7 mouse cellular contexts compared by ENCODE assay signal in the genomic region with DNA sequence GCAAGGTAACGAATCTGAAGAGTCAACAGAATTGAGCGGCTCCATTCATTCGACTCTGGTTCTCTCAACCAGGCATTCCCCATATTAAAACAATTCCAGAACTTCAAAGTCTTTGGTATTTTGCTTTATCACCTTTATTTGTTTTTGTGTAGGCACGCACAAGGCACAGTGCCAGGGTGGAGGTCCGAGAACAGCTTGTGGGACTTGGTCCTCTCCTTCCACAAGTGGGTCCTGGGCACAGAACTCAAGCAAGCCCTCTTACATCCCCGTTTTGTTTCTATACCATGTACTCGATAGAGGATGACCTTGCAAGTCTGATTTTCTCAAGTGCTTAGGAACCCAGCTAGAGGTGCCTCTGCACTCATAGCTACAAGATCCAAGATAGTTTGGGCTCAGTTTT. TPM values are rescaled to one million over a fixed set of nuclear protein-coding genes. Genes with fewer than 3 reads are reported as not detected.
A peak's percentile ranks its signal among the peaks of the same experiment; 100 is the strongest.
DNase-seq lines count a peak whose midpoint lies in the region; ATAC-seq and TF ChIP-seq lines count a peak whose summit lies in the region.

No protein-coding gene starts in this region.

- H3K4me2 ChIP-seq in lung, embryonic 16.5 days (ENCODE audit: low read depth, low read length) = peak overlapping the region; percentile 68
- peak overlapping the region; percentile 74 for H3K4me2 ChIP-seq in forebrain, embryonic 12.5 days
- peak overlapping the region; percentile 86 for H3K4me2 ChIP-seq in limb, embryonic 12.5 days

- no peak for TF ChIP-seq CTCF in small intestine, adult 2 months (IDR thresholded peaks at IDR 0.05; ENCODE audit: extremely low read depth, insufficient read length, insufficient replicate concordance, low read depth, low read length)

- peaks cover 12% of the 10 kb centered on the region; the same call in 1 of the 2 replicates for H3K4me1 ChIP-seq in lung, embryonic 16.5 days (replicated peaks; ENCODE audit: control insufficient read depth, insufficient read depth, low read length)
- peaks cover 28% of the 10 kb centered on the region for H3K4me1 ChIP-seq in forebrain, embryonic 12.5 days
- peaks cover 42% of the 10 kb centered on the region for H3K4me1 ChIP-seq in limb, embryonic 12.5 days (replicated peaks)
- peaks cover 9% of the 10 kb centered on the region for H3K4me1 ChIP-seq in small intestine, adult 2 months (ENCODE audit: control insufficient read depth, insufficient read depth, insufficient read length, low read length)

- peaks cover 23% of the 10 kb centered on the region for H3K27me3 ChIP-seq in lung, embryonic 16.5 days (ENCODE audit: control insufficient read depth, insufficient read depth, low read depth, low read length)
- peaks cover 70% of the 10 kb centered on the region for H3K27me3 ChIP-seq in forebrain, embryonic 12.5 days
- H3K27me3 ChIP-seq in limb, embryonic 12.5 days = peaks cover 62% of the 10 kb centered on the region
- no peaks in the 10 kb centered on the region for H3K27me3 ChIP-seq in small intestine, adult 2 months (ENCODE audit: control insufficient read depth, insufficient read depth, low read length)

- H3K9ac ChIP-seq in lung, embryonic 16.5 days (ENCODE audit: low read length) = peak overlapping the region; percentile 68
- H3K9ac ChIP-seq in forebrain, embryonic 12.5 days = peak overlapping the region; percentile 39; the same call in 1 of the 2 replicates
- peak overlapping the region; percentile 56 for H3K9ac ChIP-seq in limb, embryonic 12.5 days (replicated peaks)

- 12% methylated on average over 7 of the region's 7 CpGs for WGBS in lung, embryonic 16.5 days
- 19% methylated on average over 7 of the region's 7 CpGs for WGBS in forebrain, embryonic 12.5 days
- 14% methylated on average over 7 of the region's 7 CpGs for WGBS in limb, embryonic 12.5 days
- WGBS in small intestine, adult 2 months = 23% methylated on average over 7 of the region's 7 CpGs

- TF ChIP-seq POLR2A in small intestine, adult 2 months (IDR thresholded peaks at IDR 0.05; ENCODE audit: low read depth, low read length) = no peak

- no peaks in the 10 kb centered on the region for H3K36me3 ChIP-seq in lung, embryonic 16.5 days (ENCODE audit: control insufficient read depth, insufficient read depth, low read length)
- H3K36me3 ChIP-seq in forebrain, embryonic 12.5 days (replicated peaks) = no peaks in the 10 kb centered on the region
- no peaks in the 10 kb centered on the region for H3K36me3 ChIP-seq in limb, embryonic 12.5 days
- peaks cover 4% of the 10 kb centered on the region; the same call in 1 of the 2 replicates for H3K36me3 ChIP-seq in small intestine, adult 2 months (ENCODE audit: control insufficient read depth, insufficient read depth, low read length)

- no peak for DNase-seq in lung, postnatal 25 days (ENCODE audit: low spot score)
- DNase-seq in cerebellum, adult 11 months = no peak

- H3K27ac ChIP-seq in lung, embryonic 16.5 days (ENCODE audit: low read length) = peak overlapping the region; percentile 87
- no peak overlapping the region for H3K27ac ChIP-seq in forebrain, embryonic 12.5 days
- H3K27ac ChIP-seq in limb, embryonic 12.5 days = no peak overlapping the region
- H3K27ac ChIP-seq in small intestine, adult 2 months (ENCODE audit: insufficient read depth, low read depth, low read length) = peak overlapping the region; percentile 91

- ATAC-seq in lung, embryonic 16.5 days (ENCODE audit: low read depth) = no peak
- no peak for ATAC-seq in forebrain, embryonic 12.5 days (ENCODE audit: low FRiP score)
- no peak for ATAC-seq in limb, embryonic 12.5 days (ENCODE audit: insufficient number of reproducible peaks, insufficient read depth, low FRiP score, low TSS enrichment, low read depth)
- ATAC-seq in activated CD4-positive, CD25-positive, alpha-beta regulatory T cell, adult 4 months = no peak

- peak overlapping the region; percentile 64 for H3K4me3 ChIP-seq in lung, embryonic 16.5 days (ENCODE audit: low read length)
- H3K4me3 ChIP-seq in forebrain, embryonic 12.5 days (replicated peaks) = peak overlapping the region; percentile 42
- peak overlapping the region; percentile 46 for H3K4me3 ChIP-seq in limb, embryonic 12.5 days (replicated peaks)
- peak overlapping the region; percentile 81 for H3K4me3 ChIP-seq in small intestine, adult 2 months (ENCODE audit: low read depth, low read length)

- H3K9me3 ChIP-seq in lung, embryonic 16.5 days (ENCODE audit: control insufficient read depth, low read length) = no peaks in the 10 kb centered on the region
- H3K9me3 ChIP-seq in forebrain, embryonic 12.5 days = no peaks in the 10 kb centered on the region
- H3K9me3 ChIP-seq in limb, embryonic 12.5 days = no peaks in the 10 kb centered on the region

RNA-seq across cellular contexts. Expression of gene Esrp2, which starts 1.8 kb away (rescaled TPM):
- polyA plus RNA-seq in lung, embryonic 16.5 days (2015; fragmentation: Nextera tagmentation; extraction: Ambion mirVana) = 62.7 and 62.8 TPM in 2 replicates
- 1.9 TPM in 2 replicates for polyA plus RNA-seq in forebrain, embryonic 12.5 days (2016; fragmentation: Nextera tagmentation; extraction: Ambion mirVana)
- polyA plus RNA-seq in limb, embryonic 12.5 days (2016; fragmentation: Nextera tagmentation; extraction: Ambion mirVana) = 7.4 and 8.1 TPM in 2 replicates
- polyA plus RNA-seq in small intestine, adult 2 months (2012; rRNA removed) = 27.5 and 30.9 TPM in 2 replicates
- polyA plus RNA-seq in activated CD4-positive, CD25-positive, alpha-beta regulatory T cell, adult 4 months (2017; shearing (Covaris generic)) = under 1 TPM in 1 of 2 experiments, not detected in 1; 0.20 TPM

RNA-seq across cellular contexts. Expression of gene Pla2g15, which starts 11.6 kb away (rescaled TPM):
- polyA plus RNA-seq in lung, embryonic 16.5 days (2015; fragmentation: Nextera tagmentation; extraction: Ambion mirVana) = 12.8 and 12.9 TPM in 2 replicates
- polyA plus RNA-seq in forebrain, embryonic 12.5 days (2016; fragmentation: Nextera tagmentation; extraction: Ambion mirVana) = 13.8 and 15.8 TPM in 2 replicates
- 16.7 and 16.8 TPM in 2 replicates for polyA plus RNA-seq in limb, embryonic 12.5 days (2016; fragmentation: Nextera tagmentation; extraction: Ambion mirVana)
- polyA plus RNA-seq in small intestine, adult 2 months (2012; rRNA removed) = 2.6 and 2.8 TPM in 2 replicates
- 1 to 10 TPM; 1.9 to 4.0 TPM for polyA plus RNA-seq in activated CD4-positive, CD25-positive, alpha-beta regulatory T cell, adult 4 months (2017; shearing (Covaris generic))

RNA-seq across cellular contexts. Expression of gene Slc7a6, which starts 30.0 kb away (rescaled TPM):
- 41.3 and 41.7 TPM in 2 replicates for polyA plus RNA-seq in lung, embryonic 16.5 days (2015; fragmentation: Nextera tagmentation; extraction: Ambion mirVana)
- polyA plus RNA-seq in forebrain, embryonic 12.5 days (2016; fragmentation: Nextera tagmentation; extraction: Ambion mirVana) = 72.9 and 79.8 TPM in 2 replicates
- 64.5 and 70.8 TPM in 2 replicates for polyA plus RNA-seq in limb, embryonic 12.5 days (2016; fragmentation: Nextera tagmentation; extraction: Ambion mirVana)
- polyA plus RNA-seq in small intestine, adult 2 months (2012; rRNA removed) = 5.3 and 6.2 TPM in 2 replicates
- polyA plus RNA-seq in activated CD4-positive, CD25-positive, alpha-beta regulatory T cell, adult 4 months (2017; shearing (Covaris generic)) = 10 to 100 TPM; 26.2 to 33.6 TPM

Comparison
In these comparisons a context has a peak if more than half of its experiments do, and no peak if none do; other contexts are left out.
1. H3K27ac ChIP-seq: peak in lung, embryonic 16.5 days (single experiment) and small intestine, adult 2 months (single experiment); none in forebrain, embryonic 12.5 days (single experiment) and limb, embryonic 12.5 days (single experiment).
2. Peak in every context shown above with its lines, with median percentiles within 50 percentile points of each other: H3K4me2 ChIP-seq, H3K4me3 ChIP-seq and H3K9ac ChIP-seq.